7 mouse cellular contexts compared by ENCODE assay signal in genomic region chr9:78447973-78448873, GRCm38 (mm10). TPM values are rescaled to one million over a fixed set of nuclear protein-coding genes. Genes with fewer than 3 reads are reported as not detected.
DNase-seq lines count a peak whose midpoint lies in the region; ATAC-seq lines count a peak whose summit lies in the region.

Gene Mto1, plus strand, starts transcription at chr9:78448208.
Gene Gm17324, minus strand, starts transcription at chr9:78448786.

- H3K9me3 ChIP-seq in intestine, embryonic 15.5 days = no peaks in the 10 kb centered on the region
- H3K9me3 ChIP-seq in midbrain, embryonic 10.5 days (replicated peaks) = no peaks in the 10 kb centered on the region

- intact Hi-C loops in left cerebral cortex, postnatal 25 days (cut with DNase I) = loop anchor here (2.0 to 5.0 kb wide), 2 partner anchors 33 to 91 kb away; partner anchors contain the start of gene Gsta2

- peaks cover 5% of the 10 kb centered on the region for H3K27me3 ChIP-seq in intestine, embryonic 15.5 days (replicated peaks)
- peaks cover 43% of the 10 kb centered on the region for H3K27me3 ChIP-seq in midbrain, embryonic 10.5 days (ENCODE audit: low read depth, poor library complexity, severe bottlenecking)

- H3K27ac ChIP-seq in intestine, embryonic 15.5 days = peak within 1 kb of the TSS; percentile 92
- peak within 1 kb of the TSS; percentile 87 for H3K27ac ChIP-seq in midbrain, embryonic 10.5 days (replicated peaks)

- H3K36me3 ChIP-seq in intestine, embryonic 15.5 days = peaks cover 7% of the 10 kb centered on the region
- peaks cover 32% of the 10 kb centered on the region for H3K36me3 ChIP-seq in midbrain, embryonic 10.5 days

- WGBS in intestine, embryonic 15.5 days = under 1% methylated on average over 96 of the region's 96 CpGs
- under 1% methylated on average over 96 of the region's 96 CpGs for WGBS in midbrain, embryonic 10.5 days

- peaks cover 5% of the 10 kb centered on the region; the same call in 1 of the 2 replicates for H3K4me1 ChIP-seq in intestine, embryonic 15.5 days (replicated peaks)
- peaks cover 15% of the 10 kb centered on the region for H3K4me1 ChIP-seq in midbrain, embryonic 10.5 days

- peak; percentile 90 to 95 for DNase-seq in adrenal gland, adult (ENCODE audit: inconsistent age in 2 of 2, low spot score in 1 of 2)
- DNase-seq in embryo, embryonic 10.5 days (ENCODE audit: low spot score) = peak; percentile 95
- peak; percentile 88 for DNase-seq in gastrocnemius, postnatal 25 days
- DNase-seq in left cerebral cortex, postnatal 25 days (ENCODE audit: low spot score in 2 of 2) = peak; percentile 85 to 89
- DNase-seq in midbrain, embryonic 10.5 days (ENCODE audit: low spot score) = peak; percentile 92
- peak; percentile 89 for DNase-seq in right cerebral cortex, postnatal 4 days

- H3K4me3 ChIP-seq in intestine, embryonic 15.5 days (replicated peaks) = peak within 1 kb of the TSS; percentile 96
- peak within 1 kb of the TSS; percentile 79 for H3K4me3 ChIP-seq in midbrain, embryonic 10.5 days

- H3K4me2 ChIP-seq in intestine, embryonic 15.5 days (replicated peaks) = peak within 1 kb of the TSS; percentile 66

- ATAC-seq in intestine, embryonic 15.5 days = peak; percentile 96

- peak within 1 kb of the TSS; percentile 93 for H3K9ac ChIP-seq in intestine, embryonic 15.5 days

RNA-seq across cellular contexts. Expression of gene Mto1, which starts in this region (rescaled TPM):
- total RNA-seq in gastrocnemius, postnatal 25 days (2021) = 10 to 100 TPM; 17.3 to 18.3 TPM
- 24.2 and 24.6 TPM in 2 replicates for polyA plus RNA-seq in intestine, embryonic 15.5 days (2015; fragmentation: Nextera tagmentation; extraction: Ambion mirVana)
- total RNA-seq in left cerebral cortex, postnatal 25 days (2021) = 10 to 100 TPM; 26.0 to 29.5 TPM
- 24.4 and 28.4 TPM in 2 replicates for polyA plus RNA-seq in midbrain, embryonic 10.5 days (2016; fragmentation: Nextera tagmentation; extraction: Ambion mirVana)

RNA-seq across cellular contexts. Expression of gene Gm17324, which starts in this region (rescaled TPM):
- total RNA-seq in gastrocnemius, postnatal 25 days (2021) = not detected
- 0.32 and 0.64 TPM in 2 replicates for polyA plus RNA-seq in intestine, embryonic 15.5 days (2015; fragmentation: Nextera tagmentation; extraction: Ambion mirVana)
- under 1 TPM; 0.66 to 0.73 TPM for total RNA-seq in left cerebral cortex, postnatal 25 days (2021)
- polyA plus RNA-seq in midbrain, embryonic 10.5 days (2016; fragmentation: Nextera tagmentation; extraction: Ambion mirVana) = 0.44 and 0.68 TPM in 2 replicates

Comparison
In these comparisons a context has a peak if more than half of its experiments do, and no peak if none do; other contexts are left out.
1. Peak in every context shown above with its lines: DNase-seq, ATAC-seq, H3K4me3 ChIP-seq and H3K27ac ChIP-seq.